Mouse (Mus musculus) cerebellum, postnatal 4 days (tissue): ENCODE data around the gene Igfbp5.

ENCODE experiments used
- DNase-seq, 2 experiments: peaks; one replicate each; pipeline ENCODE4 v3.0.0; 2022; ENCODE audit warnings: low spot score in 2 of 2, mixed read lengths in 1 of 2

Igfbp5 gene

GRCm38 (mm10) chr1:72874287-72875211 is at the start of gene Igfbp5:
Igfbp5 (minus strand) TSS chr1:72874884.
- DNase-seq: peak; percentile 63 to 87

GRCm38 (mm10) chr1:72914815-72915214 is 40.1 kb upstream of the Igfbp5 start:
- DNase-seq: no peak

GRCm38 (mm10) chr1:72913073-72913472 is 38.4 kb upstream of the Igfbp5 start:
- DNase-seq: no peak

GRCm38 (mm10) chr1:72895821-72896220 is 21.1 kb upstream of the Igfbp5 start:
- no peak for DNase-seq

- DNase-seq: no peak
These were observed 13.2 kb upstream of the Igfbp5 start for GRCm38 (mm10) chr1:72887910-72888309.

GRCm38 (mm10) chr1:72885819-72886169 is 11.1 kb upstream of the Igfbp5 start:
- DNase-seq: no peak

GRCm38 (mm10) chr1:72885111-72885818 is 10.6 kb upstream of the Igfbp5 start:
- DNase-seq: no peak

- DNase-seq: no peak
These were observed 4.6 kb upstream of the Igfbp5 start for GRCm38 (mm10) chr1:72879319-72879634.

- DNase-seq: no peak
These were observed 4.0 kb upstream of the Igfbp5 start for GRCm38 (mm10) chr1:72878473-72879318.

GRCm38 (mm10) chr1:72877892-72878291 is 3.2 kb upstream of the Igfbp5 start:
- peak in 1 of 2 experiments; percentile 46 for DNase-seq

- DNase-seq: no peak
These were observed 1.4 kb upstream of the Igfbp5 start for GRCm38 (mm10) chr1:72876111-72876510.

- no peak for DNase-seq
These were observed 1.0 kb upstream of the Igfbp5 start for GRCm38 (mm10) chr1:72875708-72876107.

- peak in 1 of 2 experiments; percentile 60 for DNase-seq
These were observed 985 bp downstream of the Igfbp5 start for GRCm38 (mm10) chr1:72873511-72874286.

GRCm38 (mm10) chr1:72873078-72873477 is 1.6 kb downstream of the Igfbp5 start:
- no peak for DNase-seq

GRCm38 (mm10) chr1:72872521-72872920 is 2.2 kb downstream of the Igfbp5 start:
- DNase-seq: peak in 1 of 2 experiments; percentile 86

GRCm38 (mm10) chr1:72871697-72872411 is 2.8 kb downstream of the Igfbp5 start:
- peak in 1 of 2 experiments; percentile 50 for DNase-seq

GRCm38 (mm10) chr1:72871337-72871696 is 3.4 kb downstream of the Igfbp5 start:
- no peak for DNase-seq

GRCm38 (mm10) chr1:72870615-72871336 is 3.9 kb downstream of the Igfbp5 start:
- DNase-seq: peak; percentile 60 to 81

- DNase-seq: peak in 1 of 2 experiments; percentile 56
These were observed 4.7 kb downstream of the Igfbp5 start for GRCm38 (mm10) chr1:72869681-72870614.
